Mouse (Mus musculus) intestine, embryonic 14.5 days (tissue): Measurements from ENCODE around the gene Trem2. TPM values are rescaled to one million over a fixed set of nuclear protein-coding genes. Genes with fewer than 3 reads are reported as not detected.

Experiments used
- ATAC-seq: fragments of 200-750 bp; cut with Nextera tagmentation; replicated peaks from 2 replicates; pipeline ENCODE4 v1.8.0; 2017; ENCODE audit warnings: low read depth, moderate number of reproducible peaks, moderate TSS enrichment, moderate library complexity; ENCODE audit not compliant: low FRiP score, low TSS enrichment
- DNase-seq: peaks from one replicate; pipeline ENCODE4 v3.0.0-alpha.2; 2018; ENCODE audit warnings: low spot score
- H3K27ac ChIP-seq: fragments of 300-500 bp; sonication (generic); 2 replicates; pipeline ENCODE4 v1.5.1; 2014; ENCODE audit warnings: low read depth, mild to moderate bottlenecking, control low read depth
- H3K27me3 ChIP-seq: fragments of 300-500 bp; sonication (generic); replicated peaks from 2 replicates; pipeline ENCODE4 v1.6.1; 2014; ENCODE audit warnings: low read length, control low read depth; ENCODE audit not compliant: control insufficient read depth, insufficient read depth
- H3K36me3 ChIP-seq: fragments of 300-500 bp; sonication (generic); 2 replicates; pipeline ENCODE4 v1.6.1; 2014; ENCODE audit warnings: low read length, control low read depth; ENCODE audit not compliant: control insufficient read depth, insufficient read depth
- H3K4me1 ChIP-seq: fragments of 300-500 bp; sonication (generic); replicated peaks from 2 replicates; pipeline ENCODE4 v1.6.1; 2014; ENCODE audit warnings: low read length, control low read depth, mixed read lengths; ENCODE audit not compliant: control insufficient read depth, insufficient read depth
- H3K4me2 ChIP-seq: fragments of 300-500 bp; sonication (generic); 2 replicates; pipeline ENCODE4 v1.6.1; 2014; ENCODE audit warnings: low read length
- H3K4me3 ChIP-seq: fragments of 300-500 bp; sonication (generic); 2 replicates; pipeline ENCODE4 v1.5.1; 2014; ENCODE audit warnings: low read depth, low read length, control low read depth, mixed read lengths
- H3K9ac ChIP-seq: fragments of 300-500 bp; sonication (generic); 2 replicates; pipeline ENCODE4 v1.6.1; 2014; ENCODE audit warnings: mild to moderate bottlenecking, low read length
- H3K9me3 ChIP-seq: fragments of 300-500 bp; sonication (generic); 2 replicates; pipeline ENCODE4 v1.6.1; 2016; ENCODE audit warnings: low read length, control low read depth; ENCODE audit not compliant: control insufficient read depth
- WGBS: fragments of 180-500 bp; shearing (Covaris S2); extraction: QIAGEN DNeasy Blood & Tissue Kit; methylation state at CpG from one replicate; pipeline ENCODE4 v1.1.7; 2014; 5-methylcytosine and 5-hydroxymethylcytosine counted together
- polyA plus RNA-seq: library from polyadenylated mRNA; unstranded; fragments of >200 nt; fragmentation: Nextera tagmentation; extraction: Ambion mirVana; gene quantifications from 2 replicates; pipeline ENCODE4 v1.2.1, GENCODE M21; 2014

The Trem2 gene
- polyA plus RNA-seq, 1 experiment from 2014 or later, result 2.9 TPM

- H3K36me3 ChIP-seq, result peaks cover 29% of the 10 kb centered on the region
- no peak overlapping the region for H3K9ac ChIP-seq
- H3K27ac ChIP-seq, result no peak overlapping the region
- H3K27me3 ChIP-seq, result no peaks in the 10 kb centered on the region
- H3K9me3 ChIP-seq, result no peaks in the 10 kb centered on the region
- no peak overlapping the region for H3K4me3 ChIP-seq
- H3K4me2 ChIP-seq, result no peak overlapping the region
- DNase-seq, result no peak
- 93% methylated on average over 3 of the region's 3 CpGs for WGBS
- no peak for ATAC-seq
- H3K4me1 ChIP-seq, result peaks cover 12% of the 10 kb centered on the region
Observed at GRCm38 (mm10) chr17:48402751-48403150, 56.5 kb downstream of the Trem2 start.

Other genes starting within 250 kb of the Trem2 start
- gene 9830107B12Rik, start 200.1 kb upstream of the Trem2 start, polyA plus RNA-seq, result not detected in 2 replicates
- 0.09 TPM in 1 of 2 replicates, not detected in the other for gene A530064D06Rik, start 179.1 kb upstream of the Trem2 start, polyA plus RNA-seq
- 0.17 and 0.23 TPM in 2 replicates for gene Trem1, start 113.6 kb upstream of the Trem2 start, polyA plus RNA-seq
- 0.19 and 0.30 TPM in 2 replicates for gene Trem3, start 98.6 kb upstream of the Trem2 start, polyA plus RNA-seq
- gene Treml4, start 82.1 kb upstream of the Trem2 start, polyA plus RNA-seq, result 1.5 and 1.8 TPM in 2 replicates
- gene Treml2, start 46.9 kb upstream of the Trem2 start, polyA plus RNA-seq, result 0.08 and 0.11 TPM in 2 replicates
- gene B430306N03Rik, start 30.3 kb upstream of the Trem2 start, polyA plus RNA-seq, result 0.41 and 0.46 TPM in 2 replicates
- 0.24 and 0.91 TPM in 2 replicates for gene Treml1, start 13.5 kb downstream of the Trem2 start, polyA plus RNA-seq
- gene Nfya, start 63.5 kb downstream of the Trem2 start, polyA plus RNA-seq, result 21.4 and 24.0 TPM in 2 replicates
- gene Oard1, start 63.6 kb downstream of the Trem2 start, polyA plus RNA-seq, result 72.4 and 77.7 TPM in 2 replicates
- 2.4 and 3.3 TPM in 2 replicates for gene Apobec2, start 86.5 kb downstream of the Trem2 start, polyA plus RNA-seq
- gene Tspo2, start 105.1 kb downstream of the Trem2 start, polyA plus RNA-seq, result 1.6 and 1.7 TPM in 2 replicates
- gene Unc5cl, start 108.5 kb downstream of the Trem2 start, polyA plus RNA-seq, result 33.5 and 37.0 TPM in 2 replicates